ENCODE assay signal across 21 mouse cellular contexts in genomic region chr11:64027423-64027822, GRCm38 (mm10). TPM values are rescaled to one million over a fixed set of nuclear protein-coding genes. Genes with fewer than 3 reads are reported as not detected.
DNase-seq lines count a peak whose midpoint lies in the region; ATAC-seq and TF ChIP-seq lines count a peak whose summit lies in the region.
"Had no signal": no experiment of that assay in that cellular context is flagged by ENCODE, and none has a peak within 500 bp of the region (broad histone marks: within the 10 kb centered on the region; RNA-seq: fewer than 3 reads in every experiment).

No protein-coding gene starts in this region.

- TF ChIP-seq CTCF in lung, adult 2 months (IDR thresholded peaks at IDR 0.05; ENCODE audit: insufficient read depth, low read length) = no peak

- TF ChIP-seq POLR2A in lung, adult 2 months (IDR thresholded peaks at IDR 0.05; ENCODE audit: borderline replicate concordance, extremely low read depth, low read depth, low read length) = no peak

- H3K4me2 ChIP-seq in lung, embryonic 16.5 days (ENCODE audit: low read depth, low read length) = no peak overlapping the region
- no peak overlapping the region for H3K4me2 ChIP-seq in stomach, embryonic 15.5 days
- H3K4me2 ChIP-seq: heart, embryonic 15.5 days; liver, embryonic 11.5 days; lung, embryonic 14.5 days had no signal

- no peak overlapping the region for H3K4me3 ChIP-seq in lung, embryonic 16.5 days (ENCODE audit: low read length)
- H3K4me3 ChIP-seq in lung, adult 2 months (replicated peaks; ENCODE audit: extremely low read depth, low read depth, low read length) = no peak overlapping the region
- no peak overlapping the region for H3K4me3 ChIP-seq in ES-E14 (ENCODE audit: insufficient read depth in 1 of 2, low read depth in 1 of 2, low read length in 2 of 2, poor library complexity in 1 of 2, severe bottlenecking in 1 of 2)
- H3K4me3 ChIP-seq in stomach, embryonic 15.5 days (replicated peaks) = no peak overlapping the region
- H3K4me3 ChIP-seq: heart, embryonic 15.5 days had no signal

- 58% methylated on average over 8 of the region's 8 CpGs for WGBS in lung, embryonic 16.5 days
- WGBS in lung, adult 2 months = 55% methylated on average over 8 of the region's 8 CpGs
- WGBS in stomach, embryonic 15.5 days = 67% methylated on average over 8 of the region's 8 CpGs

- 0 out of 2 replicates have a peak, but pooled peaks cover 2% of the 10 kb centered on the region for H3K4me1 ChIP-seq in lung, embryonic 16.5 days (replicated peaks; ENCODE audit: control insufficient read depth, insufficient read depth, low read length)
- H3K4me1 ChIP-seq in lung, adult 2 months (ENCODE audit: control insufficient read depth, insufficient read depth, low read length) = no peaks in the 10 kb centered on the region
- H3K4me1 ChIP-seq in ES-E14 (ENCODE audit: control insufficient read depth in 2 of 2, insufficient read depth in 2 of 2, low read length in 2 of 2, poor library complexity in 1 of 2) = no peaks in the 10 kb centered on the region; a peak in 1 of 4 replicates
- H3K4me1 ChIP-seq in stomach, embryonic 15.5 days = peaks cover 9% of the 10 kb centered on the region; the same call in 1 of the 2 replicates

- peaks cover 13% of the 10 kb centered on the region for H3K27me3 ChIP-seq in lung, embryonic 16.5 days (ENCODE audit: control insufficient read depth, insufficient read depth, low read depth, low read length)
- H3K27me3 ChIP-seq in stomach, embryonic 15.5 days (replicated peaks) = no peaks in the 10 kb centered on the region
- H3K27me3 ChIP-seq: heart, embryonic 15.5 days had no signal

- no peak for DNase-seq in lung, adult 2 months
- peak; percentile 46 for DNase-seq in ES-E14 (ENCODE audit: low read depth, low spot score)
- peak; percentile 16 for DNase-seq in brain, adult 2 months (ENCODE audit: low read depth, low spot score)
- no peak for DNase-seq in right cerebral cortex, adult 18-20 months
- no peak for DNase-seq in gastrocnemius, postnatal 36 days
- DNase-seq: adrenal gland, postnatal 25 days; cerebellum, adult 11-12 months; cerebellum, postnatal 36 days; kidney, adult 2 months; kidney, postnatal 14 days; lung, embryonic 14.5 days; retina, postnatal 1 day; right cerebral cortex, postnatal 4 days; thymus, postnatal 36 days had no signal

- in situ Hi-C loops in ES-E14 (cut with MboI; ENCODE audit: low sequenced_read_pairs in 2 of 2, unreplicated experiment in 2 of 2) = no loop called here

- peak; percentile 59 for ATAC-seq in lung, embryonic 16.5 days (ENCODE audit: low read depth)
- peak; percentile 74 for ATAC-seq in stomach, embryonic 15.5 days (ENCODE audit: insufficient read depth, low FRiP score, low read depth)
- ATAC-seq in granulocyte monocyte progenitor cell, adult 5-6 weeks (replicated peaks; ENCODE audit: poor library complexity, severe bottlenecking) = no peak
- ATAC-seq: CD4-positive, CD25-positive, alpha-beta regulatory T cell, adult 4 months; hindbrain, embryonic 16.5 days had no signal

- no peaks in the 10 kb centered on the region for H3K9me3 ChIP-seq in lung, embryonic 16.5 days (ENCODE audit: control insufficient read depth, low read length)
- no peaks in the 10 kb centered on the region for H3K9me3 ChIP-seq in ES-E14 (ENCODE audit: control insufficient read depth, insufficient read depth, low read depth, low read length)
- H3K9me3 ChIP-seq in stomach, embryonic 15.5 days = no peaks in the 10 kb centered on the region
- H3K9me3 ChIP-seq: heart, embryonic 15.5 days had no signal

- no peaks in the 10 kb centered on the region for H3K36me3 ChIP-seq in lung, embryonic 16.5 days (ENCODE audit: control insufficient read depth, insufficient read depth, low read length)
- peaks cover 2% of the 10 kb centered on the region; the same call in 1 of the 2 replicates for H3K36me3 ChIP-seq in ES-E14 (ENCODE audit: control insufficient read depth, insufficient read depth, low read length, poor library complexity, severe bottlenecking)
- H3K36me3 ChIP-seq in stomach, embryonic 15.5 days = no peaks in the 10 kb centered on the region
- H3K36me3 ChIP-seq: heart, embryonic 15.5 days had no signal

- intact Hi-C loops in gastrocnemius, postnatal 36 days (cut with DNase I) = no loop called here

- H3K9ac ChIP-seq in lung, embryonic 16.5 days (ENCODE audit: low read length) = no peak overlapping the region
- H3K9ac ChIP-seq in ES-E14 (ENCODE audit: insufficient read depth, low read depth, low read length, poor library complexity, severe bottlenecking) = no peak overlapping the region
- no peak overlapping the region for H3K9ac ChIP-seq in stomach, embryonic 15.5 days
- H3K9ac ChIP-seq: heart, embryonic 15.5 days; lung, embryonic 14.5 days had no signal

- H3K27ac ChIP-seq in lung, embryonic 16.5 days (ENCODE audit: low read length) = no peak overlapping the region
- H3K27ac ChIP-seq in ES-E14 (ENCODE audit: insufficient read depth, low read depth, low read length, poor library complexity, severe bottlenecking) = no peak overlapping the region
- H3K27ac ChIP-seq in stomach, embryonic 15.5 days = no peak overlapping the region
- H3K27ac ChIP-seq: heart, embryonic 15.5 days had no signal

TF ChIP-seq in ES-E14, 5 proteins besides CTCF, POLR2A, EP300 and RAD21:
- no peak for TF ChIP-seq ZC3H11A (IDR thresholded peaks at IDR 0.05; ENCODE audit: borderline replicate concordance, low read depth, low read length)
- TF ChIP-seq HCFC1 (IDR thresholded peaks at IDR 0.05; ENCODE audit: borderline replicate concordance, insufficient read depth, low read length) = no peak

RNA-seq across cellular contexts. Expression of gene Cox10, which starts 51.8 kb away (rescaled TPM):
- polyA plus RNA-seq in lung, embryonic 16.5 days (2015; fragmentation: Nextera tagmentation; extraction: Ambion mirVana) = 18.0 and 21.1 TPM in 2 replicates
- polyA plus RNA-seq in lung, adult 2 months (2012; rRNA removed) = 9.6 and 11.0 TPM in 2 replicates
- total RNA-seq in ES-E14 (2012; rRNA removed) = 22.9 and 24.8 TPM in 2 replicates
- polyA plus RNA-seq in stomach, embryonic 15.5 days (2015; fragmentation: Nextera tagmentation; extraction: Ambion mirVana) = 22.6 and 23.5 TPM in 2 replicates
- total RNA-seq in granulocyte monocyte progenitor cell, adult 5-6 weeks (2014; fragmentation: Nextera tagmentation) = 18.4 and 22.0 TPM in 2 replicates
- total RNA-seq in granulocyte monocyte progenitor cell, adult 5-6 weeks (2017) = 19.7 and 29.1 TPM in 2 replicates
- 10 to 100 TPM; 39.7 to 41.2 TPM for total RNA-seq in gastrocnemius, postnatal 36 days (2021)

Comparison
In these comparisons a context has a peak if more than half of its experiments do, and no peak if none do; other contexts are left out.
1. DNase-seq: peak in ES-E14 (single experiment) and brain, adult 2 months (single experiment); none in lung, adult 2 months (single experiment), right cerebral cortex, adult 18-20 months (single experiment) and gastrocnemius, postnatal 36 days (0 of 2).